Mouse (Mus musculus): ENCODE data around the gene Prr15l.

- no peak for TF ChIP-seq CTCF (IDR thresholded peaks at IDR 0.05; ENCODE audit: low read depth)
- no peak for TF ChIP-seq EP300 (IDR thresholded peaks at IDR 0.05; ENCODE audit: low read depth)
These were observed 53.6 kb downstream of the Prr15l start for GRCm38 (mm10) chr11:96981461-96981860.

All from liver, embryonic 14.5 days (tissue).